Mouse (Mus musculus): Measurements from ENCODE around the gene Gcnt2.

DNA sequence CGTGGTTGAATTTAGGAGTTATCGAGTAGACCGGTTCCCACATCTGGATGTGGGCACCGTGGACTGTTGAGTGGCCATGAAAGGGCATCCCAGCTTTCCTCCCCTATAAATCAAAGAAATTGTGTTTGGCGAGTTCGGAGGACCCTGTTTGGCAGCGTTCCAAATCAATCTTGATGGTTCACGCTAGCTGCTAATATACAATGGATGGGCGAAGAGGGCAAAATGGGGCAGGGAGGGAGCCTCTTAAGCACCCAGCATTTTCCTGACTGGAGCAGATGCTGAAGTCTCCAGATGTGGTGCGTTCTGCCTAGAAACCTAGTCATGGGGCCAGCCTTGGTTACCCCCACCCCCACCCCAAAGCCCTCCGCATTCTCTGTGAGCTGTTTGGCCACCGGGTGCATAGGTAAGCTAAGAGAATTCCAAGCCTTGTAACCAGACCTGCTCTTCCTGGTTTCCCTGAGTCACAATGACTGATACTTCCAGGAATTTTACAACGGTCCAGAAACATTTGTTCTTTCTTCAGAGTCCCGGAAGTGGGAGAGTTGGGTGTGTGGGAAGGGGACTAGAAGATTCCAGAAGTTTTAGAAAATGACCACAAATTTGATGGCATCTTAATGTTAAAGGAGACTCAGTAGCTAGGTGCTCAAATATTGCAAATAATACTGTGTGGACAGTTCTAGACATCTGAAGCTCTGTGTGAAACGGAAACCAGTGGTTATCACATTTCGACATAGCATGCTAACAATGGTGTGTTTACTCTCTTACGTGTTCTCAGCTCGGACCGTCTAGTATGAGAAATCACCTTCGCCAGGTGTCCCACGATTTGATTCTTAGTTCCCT is 57.0 kb downstream of the Gcnt2 start:
- no peak for TF ChIP-seq CTCF (IDR thresholded peaks at IDR 0.05; ENCODE audit: borderline replicate concordance, control insufficient read depth, extremely low read depth, insufficient read depth, low read length, poor library complexity)
- no peak for TF ChIP-seq POLR2A (IDR thresholded peaks at IDR 0.05; ENCODE audit: control insufficient read depth, extremely low read depth, insufficient read depth, low read length, poor library complexity)

Measured in thymus, adult 2 months (tissue).